Mouse (Mus musculus) cerebellum, postnatal 10 days (tissue): ENCODE measurements at regions not wholly inside any gene's neighbourhood (a gene's known extent, or its start where the extent isn't known, plus 50 kb on each side); places are given as distances from the start of the nearest gene placed in this dataset.
A peak's percentile ranks its signal among the peaks of the same experiment; 100 is the strongest.

ENCODE experiments used
- DNase-seq, 2 experiments: peaks; one replicate each; pipeline ENCODE4 v3.0.0; 2021; ENCODE audit warnings: mixed read lengths in 2 of 2

- no peak for DNase-seq
Observed at GRCm38 (mm10) chr3:17772886-17773285, 175.3 kb upstream of the Cypt12 start.

GRCm38 (mm10) chr3:17779152-17779551 lies 169.1 kb upstream of the Cypt12 start:
- DNase-seq: peak; percentile 32 to 33

- DNase-seq: no peak
Observed at GRCm38 (mm10) chr3:17784076-17784475, 164.1 kb upstream of the Cypt12 start.

- no peak for DNase-seq
Observed at GRCm38 (mm10) chr3:17784587-17784986, 163.6 kb upstream of the Cypt12 start.

GRCm38 (mm10) chr3:17785106-17786022 lies 162.8 kb upstream of the Cypt12 start:
- peak; percentile 41 to 45 for DNase-seq

GRCm38 (mm10) chr3:17786023-17786720 lies 162.0 kb upstream of the Cypt12 start:
- peak; percentile 78 to 81 for DNase-seq

GRCm38 (mm10) chr3:17786721-17787442 lies 161.3 kb upstream of the Cypt12 start:
- DNase-seq: peak; percentile 67 to 71

GRCm38 (mm10) chr3:17787443-17788333 lies 160.5 kb upstream of the Cypt12 start:
- DNase-seq: peak in 1 of 2 experiments; percentile 10

- no peak for DNase-seq
Observed at GRCm38 (mm10) chr3:17788334-17788720, 159.9 kb upstream of the Cypt12 start.

GRCm38 (mm10) chr3:17788778-17789299 lies 159.4 kb upstream of the Cypt12 start:
- no peak for DNase-seq

GRCm38 (mm10) chr3:17789454-17790196 lies 158.6 kb upstream of the Cypt12 start:
- peak; percentile 37 to 54 for DNase-seq

- DNase-seq: peak; percentile 45 to 53
Observed at GRCm38 (mm10) chr3:17790331-17790730, 157.9 kb upstream of the Cypt12 start.

GRCm38 (mm10) chr3:17790816-17791215 lies 157.4 kb upstream of the Cypt12 start:
- DNase-seq: peak; percentile 24 to 31

- peak in 1 of 2 experiments; percentile 5 for DNase-seq
Observed at GRCm38 (mm10) chr3:17791381-17792320, 156.6 kb upstream of the Cypt12 start.

- DNase-seq: peak in 1 of 2 experiments; percentile 13
Observed at GRCm38 (mm10) chr3:17792537-17793039, 155.6 kb upstream of the Cypt12 start.

GRCm38 (mm10) chr3:17793646-17794250 lies 154.5 kb upstream of the Cypt12 start:
- peak; percentile 77 to 82 for DNase-seq

GRCm38 (mm10) chr3:17794251-17795061 lies 153.8 kb upstream of the Cypt12 start:
- DNase-seq: peak; percentile 83
